Mouse (Mus musculus) C2C12 (cell line): Measurements from ENCODE around the gene Ppp4r1. TPM values are rescaled to one million over a fixed set of nuclear protein-coding genes. Genes with fewer than 3 reads are reported as not detected.

ENCODE experiments used
- H3K27me3 ChIP-seq: one replicate; pipeline ENCODE4 v1.6.1; 2011; ENCODE audit not compliant: control insufficient read depth, insufficient read depth, insufficient read length
- H3K36me3 ChIP-seq: one replicate; pipeline ENCODE4 v1.6.1; 2011; ENCODE audit not compliant: control insufficient read depth, insufficient read depth
- H3K4me3 ChIP-seq: one replicate; pipeline ENCODE4 v1.5.1; 2011; ENCODE audit warnings: mild to moderate bottlenecking, control low read depth; ENCODE audit not compliant: poor library complexity, insufficient read depth, severe bottlenecking
- H3K79me2 ChIP-seq: one replicate; pipeline ENCODE4 v1.6.1; 2011; ENCODE audit not compliant: control insufficient read depth, insufficient read depth
- H3K79me3 ChIP-seq: one replicate; pipeline ENCODE4 v1.6.1; 2011; ENCODE audit warnings: low read depth, control low read depth
- H3ac ChIP-seq: one replicate; pipeline ENCODE3; 2011; ENCODE audit warnings: low read depth; ENCODE audit not compliant: control insufficient read depth, insufficient read length
- CEBPB ChIP-seq: IDR thresholded peaks from one replicate; pipeline ENCODE4 v1.6.1; 2011; ENCODE audit warnings: low read depth, mild to moderate bottlenecking, control low read depth, moderate library complexity
- CTCF ChIP-seq: IDR thresholded peaks from one replicate; pipeline ENCODE4 v1.5.1; 2011; ENCODE audit not compliant: control insufficient read depth, insufficient read depth, insufficient read length
- FOSL1 ChIP-seq: IDR thresholded peaks from one replicate; pipeline ENCODE4 v1.8.0; 2011; ENCODE audit warnings: mild to moderate bottlenecking, low read length; ENCODE audit not compliant: poor library complexity, insufficient read depth, severe bottlenecking
- MAX ChIP-seq: IDR thresholded peaks from one replicate; pipeline ENCODE4 v1.6.1; 2011; ENCODE audit warnings: mild to moderate bottlenecking, control low read depth
- MYOD1 ChIP-seq: IDR thresholded peaks from one replicate; pipeline ENCODE4 v1.6.1; 2011; ENCODE audit warnings: low read depth; ENCODE audit not compliant: control insufficient read depth, insufficient read length
- MYOG ChIP-seq: IDR thresholded peaks from one replicate; pipeline ENCODE4 v1.6.1; 2011; ENCODE audit not compliant: control insufficient read depth, insufficient read length; ENCODE audit errors: extremely low read depth
- USF1 ChIP-seq: IDR thresholded peaks from one replicate; pipeline ENCODE4 v1.6.1; 2011; ENCODE audit warnings: low read depth, mild to moderate bottlenecking, control low read depth, moderate library complexity
- polyA plus RNA-seq: library from polyadenylated mRNA; unstranded; fragments of >200 nt; fragmentation: generic; extraction: Trizol; gene quantifications from one replicate; pipeline ENCODE4 v1.2.1, GENCODE M21; 2012; ENCODE audit warnings: missing spikeins

Ppp4r1 gene
- polyA plus RNA-seq, 1 experiment, result 61.8 TPM

GRCm38 (mm10) chr17:65749803-65750202 lies 32.6 kb upstream of the Ppp4r1 start:
- Histone ChIP-seq H3K79me2 (peaks cover 100% of the 10 kb centered on the region), H3K79me3 (peaks cover 94% of the 10 kb centered on the region), H3ac (no peak overlapping the region), H3K4me3 (no peak overlapping the region), H3K27me3 (no peaks in the 10 kb centered on the region), H3K36me3 (peaks cover 50% of the 10 kb centered on the region)
- TF ChIP-seq MAX, result no peak
- TF ChIP-seq CTCF, result no peak
- no peak for TF ChIP-seq CEBPB
- no peak for TF ChIP-seq MYOD1
- no peak for TF ChIP-seq FOSL1
- no peak for TF ChIP-seq MYOG
- TF ChIP-seq USF1, result no peak

- H3K27me3 ChIP-seq, result no peaks in the 10 kb centered on the region
- H3K4me3 ChIP-seq, result no peak overlapping the region
- TF ChIP-seq MYOD1 (no peak), USF1 (no peak), MYOG (no peak), MAX (no peak)
- peaks cover 100% of the 10 kb centered on the region for H3K79me2 ChIP-seq
- H3ac ChIP-seq, result no peak overlapping the region
- H3K79me3 ChIP-seq, result peaks cover 94% of the 10 kb centered on the region
- H3K36me3 ChIP-seq, result peaks cover 49% of the 10 kb centered on the region
Observed at GRCm38 (mm10) chr17:65750301-65750700, 32.1 kb upstream of the Ppp4r1 start.

GRCm38 (mm10) chr17:65753130-65753529 lies 29.2 kb upstream of the Ppp4r1 start:
- H3K79me2 ChIP-seq, result peaks cover 100% of the 10 kb centered on the region
- H3K4me3 ChIP-seq, result no peak overlapping the region
- H3K27me3 ChIP-seq, result no peaks in the 10 kb centered on the region
- H3ac ChIP-seq, result no peak overlapping the region
- H3K36me3 ChIP-seq, result peaks cover 46% of the 10 kb centered on the region
- TF ChIP-seq MYOD1, result no peak
- TF ChIP-seq USF1, result no peak
- no peak for TF ChIP-seq CTCF
- TF ChIP-seq CEBPB, result no peak
- TF ChIP-seq MAX, result no peak
- TF ChIP-seq MYOG, result no peak
- TF ChIP-seq FOSL1, result no peak
- H3K79me3 ChIP-seq, result peaks cover 91% of the 10 kb centered on the region

- Histone ChIP-seq H3K36me3 (peaks cover 55% of the 10 kb centered on the region), H3K27me3 (no peaks in the 10 kb centered on the region), H3K79me3 (peaks cover 93% of the 10 kb centered on the region), H3ac (no peak overlapping the region), H3K4me3 (no peak overlapping the region), H3K79me2 (peaks cover 100% of the 10 kb centered on the region)
- TF ChIP-seq MAX (no peak), CTCF (no peak), MYOG (no peak), CEBPB (no peak), USF1 (no peak)
Observed at GRCm38 (mm10) chr17:65755857-65756256, 26.5 kb upstream of the Ppp4r1 start.

GRCm38 (mm10) chr17:65757150-65757549 lies 25.2 kb upstream of the Ppp4r1 start:
- Histone ChIP-seq H3ac (no peak overlapping the region), H3K36me3 (peaks cover 53% of the 10 kb centered on the region), H3K79me2 (peaks cover 100% of the 10 kb centered on the region), H3K4me3 (no peak overlapping the region), H3K79me3 (peaks cover 95% of the 10 kb centered on the region), H3K27me3 (no peaks in the 10 kb centered on the region)
- TF ChIP-seq CEBPB, result no peak
- TF ChIP-seq MYOG, result no peak
- no peak for TF ChIP-seq MAX
- no peak for TF ChIP-seq MYOD1
- no peak for TF ChIP-seq FOSL1
- TF ChIP-seq CTCF, result no peak
- TF ChIP-seq USF1, result no peak

- Histone ChIP-seq H3K79me2 (peaks cover 100% of the 10 kb centered on the region), H3K27me3 (no peaks in the 10 kb centered on the region), H3ac (no peak overlapping the region), H3K36me3 (peaks cover 77% of the 10 kb centered on the region), H3K79me3 (peaks cover 96% of the 10 kb centered on the region), H3K4me3 (no peak overlapping the region)
- no peak for TF ChIP-seq MYOD1
- no peak for TF ChIP-seq CTCF
- no peak for TF ChIP-seq FOSL1
- TF ChIP-seq USF1, result no peak
- TF ChIP-seq MYOG, result no peak
- no peak for TF ChIP-seq CEBPB
- TF ChIP-seq MAX, result no peak
Observed at GRCm38 (mm10) chr17:65763221-65763620, 19.2 kb upstream of the Ppp4r1 start.
